Mouse (Mus musculus): ENCODE measurements around the gene Skint8. TPM values are rescaled to one million over a fixed set of nuclear protein-coding genes. Genes with fewer than 3 reads are reported as not detected.
"Not testable (repeated sequence)": the region's sequence is repeated elsewhere in the genome, so short reads cannot be mapped to it uniquely, and the experiment has no call there.

Gene Skint8
- polyA plus RNA-seq (2015; fragmentation: Nextera tagmentation; extraction: Ambion mirVana): not detected in 2 replicates

- Histone ChIP-seq H3K4me2 (no peak within 1 kb of the TSS), H3K27ac (replicated peaks) (no peak within 1 kb of the TSS), H3K9me3 (peaks cover 4% of the 10 kb centered on the region), H3K4me3 (no peak within 1 kb of the TSS), H3K9ac (no peak within 1 kb of the TSS), H3K27me3 (replicated peaks) (no peaks in the 10 kb centered on the region), H3K4me1 (no peaks in the 10 kb centered on the region), H3K36me3 (no peaks in the 10 kb centered on the region)
- ATAC-seq (ENCODE audit: extremely low read depth, insufficient number of reproducible peaks, low FRiP score, low TSS enrichment): no peak
- WGBS: 65% methylated on average over 1 of the region's 1 CpGs
Measured at GRCm38 (mm10) chr4:111919092-111919491, at the start of gene Skint8. Gene Skint8, plus strand, starts transcription at chr4:111919392.

- Histone ChIP-seq H3K27ac (replicated peaks) (no peak overlapping the region), H3K9me3 (no peaks in the 10 kb centered on the region), H3K4me3 (no peak overlapping the region), H3K9ac (no peak overlapping the region), H3K36me3 (no peaks in the 10 kb centered on the region), H3K4me1 (no peaks in the 10 kb centered on the region), H3K27me3 (replicated peaks) (no peaks in the 10 kb centered on the region), H3K4me2 (no peak overlapping the region)
- 44% methylated on average over 4 of the region's 4 CpGs for WGBS
- no peak for ATAC-seq (ENCODE audit: extremely low read depth, insufficient number of reproducible peaks, low FRiP score, low TSS enrichment)
Measured at GRCm38 (mm10) chr4:111880112-111880875, 38.9 kb upstream of the Skint8 start.

GRCm38 (mm10) chr4:111883543-111883942, 35.6 kb upstream of the Skint8 start:
- Histone ChIP-seq H3K9ac (no peak overlapping the region), H3K4me2 (no peak overlapping the region), H3K27me3 (replicated peaks) (no peaks in the 10 kb centered on the region), H3K4me3 (no peak overlapping the region), H3K9me3 (no peaks in the 10 kb centered on the region), H3K27ac (replicated peaks) (no peak overlapping the region), H3K4me1 (peaks cover 4% of the 10 kb centered on the region; the same call in 1 of the 2 replicates), H3K36me3 (no peaks in the 10 kb centered on the region)
- WGBS: 74% methylated on average over 12 of the region's 12 CpGs
- ATAC-seq (ENCODE audit: extremely low read depth, insufficient number of reproducible peaks, low FRiP score, low TSS enrichment): no peak

GRCm38 (mm10) chr4:111886018-111886417, 33.2 kb upstream of the Skint8 start:
- H3K36me3 ChIP-seq: no peaks in the 10 kb centered on the region
- H3K4me3 ChIP-seq: peak overlapping the region; percentile 34
- H3K4me2 ChIP-seq: peak overlapping the region; percentile 67
- no peak overlapping the region for H3K27ac ChIP-seq (replicated peaks)
- WGBS: 7% methylated on average over 7 of the region's 7 CpGs
- 0 out of 2 replicates have a peak overlapping the region, but pooled peaks have one; percentile 58 for H3K9ac ChIP-seq
- H3K27me3 ChIP-seq (replicated peaks): no peaks in the 10 kb centered on the region
- H3K4me1 ChIP-seq: peaks cover 4% of the 10 kb centered on the region; the same call in 1 of the 2 replicates
- no peaks in the 10 kb centered on the region for H3K9me3 ChIP-seq
- ATAC-seq (ENCODE audit: extremely low read depth, insufficient number of reproducible peaks, low FRiP score, low TSS enrichment): no peak

- peak overlapping the region; percentile 67 for H3K4me2 ChIP-seq
Measured at GRCm38 (mm10) chr4:111886607-111887006, 32.6 kb upstream of the Skint8 start.

GRCm38 (mm10) chr4:111892138-111892537, 27.1 kb upstream of the Skint8 start:
- ATAC-seq (ENCODE audit: extremely low read depth, insufficient number of reproducible peaks, low FRiP score, low TSS enrichment): no peak
- no peaks in the 10 kb centered on the region for H3K9me3 ChIP-seq
- H3K4me2 ChIP-seq: no peak overlapping the region
- H3K27me3 ChIP-seq (replicated peaks): no peaks in the 10 kb centered on the region
- H3K4me3 ChIP-seq: no peak overlapping the region
- H3K36me3 ChIP-seq: no peaks in the 10 kb centered on the region
- no peaks in the 10 kb centered on the region for H3K4me1 ChIP-seq
- H3K27ac ChIP-seq (replicated peaks): no peak overlapping the region
- no peak overlapping the region for H3K9ac ChIP-seq

More at GRCm38 (mm10) chr4:111886607-111887006, 32.6 kb upstream of the Skint8 start:
- ATAC-seq (ENCODE audit: extremely low read depth, insufficient number of reproducible peaks, low FRiP score, low TSS enrichment): no peak
- H3K36me3 ChIP-seq: no peaks in the 10 kb centered on the region
- no peaks in the 10 kb centered on the region for H3K9me3 ChIP-seq
- H3K27me3 ChIP-seq (replicated peaks): no peaks in the 10 kb centered on the region
- H3K4me1 ChIP-seq: peaks cover 4% of the 10 kb centered on the region; the same call in 1 of the 2 replicates
- peak overlapping the region; percentile 34; the same call in 1 of the 2 replicates for H3K4me3 ChIP-seq
- H3K27ac ChIP-seq (replicated peaks): no peak overlapping the region
- no peak overlapping the region for H3K9ac ChIP-seq
- WGBS: 18% methylated on average over 4 of the region's 4 CpGs

- no peak for ATAC-seq (ENCODE audit: extremely low read depth, insufficient number of reproducible peaks, low FRiP score, low TSS enrichment)
- Histone ChIP-seq H3K4me2 (no peak overlapping the region), H3K4me1 (no peaks in the 10 kb centered on the region), H3K9me3 (no peaks in the 10 kb centered on the region), H3K4me3 (no peak overlapping the region), H3K27me3 (replicated peaks) (no peaks in the 10 kb centered on the region), H3K9ac (no peak overlapping the region), H3K27ac (replicated peaks) (no peak overlapping the region), H3K36me3 (no peaks in the 10 kb centered on the region)
- WGBS: 33% methylated on average over 1 of the region's 1 CpGs
Measured at GRCm38 (mm10) chr4:111897755-111898154, 21.4 kb upstream of the Skint8 start.

- H3K4me1 ChIP-seq: no peaks in the 10 kb centered on the region
- H3K36me3 ChIP-seq: no peaks in the 10 kb centered on the region
- no peaks in the 10 kb centered on the region for H3K9me3 ChIP-seq
- H3K27me3 ChIP-seq (replicated peaks): no peaks in the 10 kb centered on the region
- no peak overlapping the region for H3K4me2 ChIP-seq
- 59% methylated on average over 4 of the region's 4 CpGs for WGBS
- H3K4me3 ChIP-seq: no peak overlapping the region
- no peak for ATAC-seq (ENCODE audit: extremely low read depth, insufficient number of reproducible peaks, low FRiP score, low TSS enrichment)
- no peak overlapping the region for H3K27ac ChIP-seq (replicated peaks)
- no peak overlapping the region for H3K9ac ChIP-seq
Measured at GRCm38 (mm10) chr4:111898566-111898965, 20.6 kb upstream of the Skint8 start.

- not testable (repeated sequence) for H3K4me3 ChIP-seq; H3K36me3 ChIP-seq; H3K27me3 ChIP-seq (replicated peaks); ATAC-seq (ENCODE audit: extremely low read depth, insufficient number of reproducible peaks, low FRiP score, low TSS enrichment); H3K9ac ChIP-seq; H3K27ac ChIP-seq (replicated peaks); H3K9me3 ChIP-seq; H3K4me1 ChIP-seq; H3K4me2 ChIP-seq
- WGBS: 41% methylated on average over 1 of the region's 1 CpGs
Measured at GRCm38 (mm10) chr4:111900491-111900890, 18.7 kb upstream of the Skint8 start.

- no peak overlapping the region for H3K9ac ChIP-seq
- H3K4me2 ChIP-seq: no peak overlapping the region
- H3K27ac ChIP-seq (replicated peaks): no peak overlapping the region
- H3K9me3 ChIP-seq: no peaks in the 10 kb centered on the region
- no peak overlapping the region for H3K4me3 ChIP-seq
- H3K36me3 ChIP-seq: no peaks in the 10 kb centered on the region
- no peaks in the 10 kb centered on the region for H3K27me3 ChIP-seq (replicated peaks)
- no peak for ATAC-seq (ENCODE audit: extremely low read depth, insufficient number of reproducible peaks, low FRiP score, low TSS enrichment)
- no peaks in the 10 kb centered on the region for H3K4me1 ChIP-seq
- WGBS: 74% methylated on average over 1 of the region's 1 CpGs
Measured at GRCm38 (mm10) chr4:111901473-111901872, 17.7 kb upstream of the Skint8 start.

GRCm38 (mm10) chr4:111902775-111903174, 16.4 kb upstream of the Skint8 start, which contains the start of gene Slc5a9:
Gene Slc5a9, minus strand, starts transcription at chr4:111902918.
- H3K9me3 ChIP-seq: no peaks in the 10 kb centered on the region
- ATAC-seq (ENCODE audit: extremely low read depth, insufficient number of reproducible peaks, low FRiP score, low TSS enrichment): no peak
- H3K4me3 ChIP-seq: no peak within 1 kb of the TSS
- H3K4me2 ChIP-seq: no peak within 1 kb of the TSS
- H3K27me3 ChIP-seq (replicated peaks): no peaks in the 10 kb centered on the region
- no peak within 1 kb of the TSS for H3K9ac ChIP-seq
- no peaks in the 10 kb centered on the region for H3K4me1 ChIP-seq
- H3K36me3 ChIP-seq: no peaks in the 10 kb centered on the region
- H3K27ac ChIP-seq (replicated peaks): no peak within 1 kb of the TSS

GRCm38 (mm10) chr4:111907926-111908325, 11.3 kb upstream of the Skint8 start:
- Histone ChIP-seq H3K27me3 (replicated peaks) (no peaks in the 10 kb centered on the region), H3K9me3 (no peaks in the 10 kb centered on the region)
- 30% methylated on average over 2 of the region's 2 CpGs for WGBS

More at GRCm38 (mm10) chr4:111907926-111908325, 11.3 kb upstream of the Skint8 start:
- no peaks in the 10 kb centered on the region for H3K36me3 ChIP-seq
- H3K4me2 ChIP-seq: no peak overlapping the region
- ATAC-seq (ENCODE audit: extremely low read depth, insufficient number of reproducible peaks, low FRiP score, low TSS enrichment): no peak
- H3K9ac ChIP-seq: no peak overlapping the region
- H3K4me1 ChIP-seq: no peaks in the 10 kb centered on the region
- no peak overlapping the region for H3K27ac ChIP-seq (replicated peaks)
- H3K4me3 ChIP-seq: no peak overlapping the region
